Mouse (Mus musculus): Measurements from ENCODE around the gene Afap1l2.

The Afap1l2 gene

GRCm38 (mm10) chr19:56935777-56936176 is 72.3 kb downstream of the Afap1l2 start:
- peak; percentile 45 to 46 for DNase-seq

GRCm38 (mm10) chr19:56935111-56935510 is 72.9 kb downstream of the Afap1l2 start:
- DNase-seq: no peak

DNA sequence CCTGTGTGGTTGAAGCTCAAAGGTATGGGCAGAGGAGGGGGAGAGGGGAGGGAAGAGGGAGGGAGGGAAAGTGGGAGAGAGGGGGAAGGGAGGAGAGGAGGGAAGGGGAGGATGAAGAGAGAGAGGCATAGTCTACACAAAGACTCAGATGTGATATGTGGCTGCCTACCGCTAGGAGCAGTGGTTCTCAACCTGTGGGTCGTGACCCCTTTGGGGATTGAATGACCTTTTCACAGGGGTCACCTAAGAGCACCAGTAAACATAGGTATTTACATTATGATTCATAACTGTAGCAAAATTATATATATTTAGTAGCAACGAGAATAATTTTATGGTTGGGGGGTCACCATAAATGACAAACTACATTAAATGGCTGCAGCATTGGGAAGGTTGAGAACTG is 74.2 kb downstream of the Afap1l2 start:
- DNase-seq: no peak

DNA sequence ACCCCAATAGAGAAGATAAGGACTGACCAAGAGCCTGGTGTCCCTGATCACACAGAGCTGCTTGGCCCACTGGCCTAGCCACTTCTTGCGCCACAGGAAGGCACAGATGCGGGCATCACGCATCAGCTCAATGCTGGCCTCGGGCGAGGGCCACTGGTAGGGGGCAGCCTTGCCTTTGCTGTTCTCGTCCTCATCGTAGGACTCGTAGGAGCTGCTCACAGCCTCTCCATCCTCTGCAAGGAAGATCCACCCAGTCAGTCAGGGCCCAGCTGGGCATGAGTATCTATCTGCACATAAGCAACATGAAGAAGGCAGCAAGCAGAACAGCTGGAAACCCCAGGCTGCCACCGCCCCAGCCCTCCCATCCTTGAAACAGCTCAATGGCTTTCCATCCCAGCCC is 78.0 kb downstream of the Afap1l2 start:
- peak in 1 of 2 experiments; percentile 38 for DNase-seq

DNA sequence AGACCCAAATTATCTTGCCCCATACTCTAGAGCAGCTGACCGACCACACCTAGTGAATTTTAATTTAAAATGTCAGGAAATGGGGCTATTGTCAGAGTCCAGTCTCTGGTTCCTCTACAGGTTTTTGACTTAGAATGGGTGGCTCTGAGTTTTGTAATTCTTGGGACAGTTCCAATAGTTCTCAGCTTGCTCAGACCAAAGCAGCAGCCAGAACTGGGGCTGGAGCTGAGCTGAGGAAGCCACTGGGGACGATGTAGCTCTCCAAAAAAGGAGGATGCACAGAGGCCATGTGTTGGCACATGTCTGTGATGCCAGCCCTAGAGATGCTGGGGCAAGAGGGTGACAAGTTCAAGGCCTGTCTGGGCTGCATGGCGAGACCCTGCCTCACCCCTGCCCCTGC is 78.6 kb downstream of the Afap1l2 start:
- no peak for DNase-seq

- no peak for DNase-seq
These were observed 86.3 kb downstream of the Afap1l2 start for GRCm38 (mm10) chr19:56921744-56922143.

- DNase-seq: no peak
These were observed 87.8 kb downstream of the Afap1l2 start for GRCm38 (mm10) chr19:56920232-56920631.

GRCm38 (mm10) chr19:56919628-56920027 is 88.4 kb downstream of the Afap1l2 start:
- DNase-seq: peak; percentile 91 to 95

GRCm38 (mm10) chr19:56915084-56915483 is 92.9 kb downstream of the Afap1l2 start:
- DNase-seq: no peak

DNA sequence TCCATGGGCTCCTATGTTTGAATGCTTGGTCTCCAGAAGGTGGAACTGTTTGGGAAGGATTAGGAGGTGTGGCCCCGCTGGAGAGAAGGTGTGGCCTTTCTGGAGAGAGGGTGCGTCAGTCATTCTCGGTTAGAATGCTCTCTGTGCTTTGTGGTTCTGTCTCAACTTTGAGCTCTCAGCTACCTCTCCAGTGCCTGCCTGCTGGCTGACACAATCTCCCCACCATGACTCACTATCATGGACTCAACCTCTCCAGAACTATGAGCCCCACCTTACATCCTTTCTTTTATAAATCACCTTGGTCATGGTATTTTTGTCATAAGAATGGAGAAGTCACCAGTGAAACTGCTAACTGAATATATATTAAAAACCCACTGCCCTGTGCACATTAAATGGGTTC is 93.4 kb downstream of the Afap1l2 start:
- no peak for DNase-seq

DNA sequence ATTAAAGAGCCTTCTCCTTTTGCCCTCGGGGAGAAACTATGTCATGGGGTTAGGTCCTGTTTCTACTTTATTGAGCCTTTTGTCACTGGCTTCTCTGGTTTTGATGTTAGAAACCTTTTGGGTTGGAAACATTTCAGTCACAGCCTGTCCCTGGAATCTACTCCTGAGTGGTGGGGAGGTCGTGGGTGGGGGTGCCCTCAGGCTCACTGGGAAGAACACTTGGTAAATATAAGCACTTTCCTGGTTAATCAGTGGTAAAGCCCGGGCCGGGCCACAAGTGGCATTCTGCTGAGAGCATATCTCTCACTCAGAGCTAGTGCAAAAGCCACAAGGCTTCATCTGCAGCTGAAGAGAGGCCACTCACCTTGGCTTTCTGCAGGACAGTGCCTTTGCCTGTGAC is 94.3 kb downstream of the Afap1l2 start:
- no peak for DNase-seq

DNA sequence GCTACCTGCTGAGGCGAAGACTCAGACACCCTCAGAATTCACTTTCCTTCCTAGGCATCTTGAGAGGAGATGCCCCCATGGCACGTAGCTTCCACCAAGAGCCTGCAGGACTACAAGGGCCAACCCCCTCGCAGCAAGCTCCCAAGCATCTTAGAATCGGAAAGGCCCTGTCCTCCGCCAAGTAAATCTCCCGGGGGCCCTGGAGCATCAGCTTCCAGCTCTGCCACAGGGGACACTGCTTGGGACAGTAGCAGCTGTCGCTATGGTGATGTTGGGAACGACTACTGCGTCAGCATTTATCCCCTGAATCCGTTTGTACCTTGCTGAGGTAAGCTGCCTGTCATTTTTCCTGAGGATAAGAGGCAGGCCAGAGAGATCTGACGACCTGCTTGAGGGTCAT is 97.5 kb downstream of the Afap1l2 start:
- DNase-seq: no peak

DNA sequence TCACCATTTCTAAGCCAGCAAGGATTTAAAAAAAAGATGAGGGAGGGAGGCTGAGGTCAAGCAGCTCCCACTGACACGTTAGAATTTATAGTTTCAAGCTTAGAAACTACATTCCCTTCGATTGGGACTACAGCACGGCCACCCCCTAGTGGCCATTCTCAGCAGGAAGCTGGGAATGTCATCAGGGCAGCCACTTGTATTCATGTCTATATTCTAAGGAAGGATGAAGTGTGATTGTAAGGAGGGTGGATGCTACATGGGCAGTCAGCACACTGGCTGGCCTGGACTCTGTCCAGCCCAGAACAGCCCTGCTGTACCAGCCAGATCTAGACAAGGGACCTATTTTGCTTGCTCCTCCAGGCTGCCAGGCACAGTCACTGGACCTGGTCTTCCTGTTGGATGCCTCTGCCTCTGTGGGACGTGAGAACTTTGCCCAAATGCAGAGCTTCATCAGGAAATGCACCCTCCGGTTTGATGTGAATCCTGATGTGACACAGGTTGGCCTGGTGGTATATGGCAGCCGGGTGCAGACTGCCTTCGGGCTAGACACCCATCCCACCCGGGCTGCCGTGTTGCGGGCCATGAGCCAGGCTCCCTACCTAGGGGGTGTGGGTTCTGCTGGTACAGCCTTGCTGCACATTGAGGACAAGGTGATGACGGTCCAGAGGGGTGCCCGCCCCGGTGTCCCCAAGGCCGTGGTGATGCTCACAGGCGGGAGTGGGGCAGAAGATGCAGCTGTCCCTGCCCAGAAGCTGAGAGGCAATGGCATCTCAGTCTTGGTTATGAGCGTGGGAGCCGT is 99.4 kb downstream of the Afap1l2 start:
- DNase-seq: peak in 1 of 2 experiments; percentile 38

GRCm38 (mm10) chr19:56907850-56908249 is 100.2 kb downstream of the Afap1l2 start:
- DNase-seq: no peak

DNA sequence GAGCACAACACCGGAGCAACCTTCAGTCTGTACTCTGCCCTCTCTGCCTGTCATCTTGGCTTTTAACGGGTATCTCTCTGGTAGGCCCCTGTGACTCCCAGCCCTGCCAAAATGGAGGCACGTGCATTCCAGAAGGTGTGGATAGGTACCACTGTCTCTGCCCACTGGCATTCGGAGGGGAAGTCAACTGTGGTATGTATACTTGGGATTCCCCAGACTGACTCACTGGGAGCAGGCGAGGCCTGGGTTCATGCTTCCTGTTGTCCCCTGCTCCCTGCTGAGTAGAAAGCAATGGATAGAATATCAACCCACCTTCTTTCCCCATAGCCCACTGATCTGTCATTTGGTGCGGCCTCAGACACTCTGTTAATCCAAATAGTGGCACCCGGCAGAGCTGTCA is 102.6 kb downstream of the Afap1l2 start:
- DNase-seq: no peak

DNA sequence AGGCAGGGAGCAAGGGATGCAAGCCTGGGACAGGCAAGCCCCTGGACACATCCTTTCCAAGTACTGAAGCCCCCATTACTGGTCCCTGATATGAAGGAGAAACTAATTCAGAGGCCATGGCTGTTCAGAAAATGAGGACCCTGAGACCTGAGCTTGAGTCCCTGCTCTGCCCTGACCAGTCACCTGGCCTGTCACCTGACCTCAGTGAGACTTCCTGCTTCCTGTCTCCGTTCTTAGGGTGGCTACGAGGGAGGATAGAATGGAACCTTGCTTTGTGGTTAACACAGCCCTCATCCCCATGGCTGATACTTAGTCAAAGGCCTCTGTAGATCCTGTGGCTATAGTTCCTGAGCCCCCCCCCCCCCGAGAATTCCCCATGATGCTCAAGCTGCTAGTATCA is 103.9 kb downstream of the Afap1l2 start:
- no peak for DNase-seq

DNA sequence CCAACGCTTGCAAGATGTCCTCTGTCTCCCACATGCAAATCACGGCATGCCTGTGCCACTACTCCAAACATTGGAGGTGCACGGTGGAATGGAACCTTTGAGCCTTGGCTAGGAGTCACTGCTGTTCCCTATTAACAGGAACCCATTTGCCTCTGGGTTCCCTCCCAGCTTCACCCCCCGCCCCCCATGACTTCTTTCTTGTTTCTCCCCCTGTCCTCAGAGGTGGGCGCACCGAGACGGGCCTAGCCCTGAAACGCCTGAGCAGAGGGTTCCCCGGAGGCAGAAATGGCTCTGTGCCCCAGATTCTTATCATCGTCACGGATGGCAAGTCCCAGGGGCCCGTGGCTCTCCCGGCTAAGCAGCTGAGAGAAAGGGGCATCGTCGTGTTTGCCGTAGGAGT is 110.4 kb downstream of the Afap1l2 start:
- DNase-seq: no peak

DNA sequence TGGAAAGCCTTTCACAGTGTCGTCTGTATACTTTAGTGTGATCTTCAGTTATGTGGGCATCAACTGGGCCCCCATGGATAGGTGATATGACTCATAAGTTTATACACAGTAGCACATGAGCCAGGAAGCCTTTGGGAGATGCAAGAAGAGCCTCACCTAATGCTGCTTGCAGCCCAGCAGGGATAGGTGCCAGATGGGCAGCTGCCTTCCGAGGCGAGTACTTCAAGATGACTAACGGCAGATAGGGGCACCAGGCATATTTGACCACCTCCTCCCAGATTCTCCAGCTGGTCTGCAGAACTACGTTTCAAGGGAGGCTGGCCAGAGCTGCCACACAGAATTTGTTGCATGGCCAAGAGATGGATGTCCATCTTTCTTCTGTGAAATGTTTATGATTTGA is 114.7 kb downstream of the Afap1l2 start:
- peak; percentile 26 to 33 for DNase-seq

GRCm38 (mm10) chr19:56892586-56892985 is 115.4 kb downstream of the Afap1l2 start:
- DNase-seq: peak in 1 of 2 experiments; percentile 21

GRCm38 (mm10) chr19:56891438-56891837 is 116.6 kb downstream of the Afap1l2 start:
- DNase-seq: no peak

DNA sequence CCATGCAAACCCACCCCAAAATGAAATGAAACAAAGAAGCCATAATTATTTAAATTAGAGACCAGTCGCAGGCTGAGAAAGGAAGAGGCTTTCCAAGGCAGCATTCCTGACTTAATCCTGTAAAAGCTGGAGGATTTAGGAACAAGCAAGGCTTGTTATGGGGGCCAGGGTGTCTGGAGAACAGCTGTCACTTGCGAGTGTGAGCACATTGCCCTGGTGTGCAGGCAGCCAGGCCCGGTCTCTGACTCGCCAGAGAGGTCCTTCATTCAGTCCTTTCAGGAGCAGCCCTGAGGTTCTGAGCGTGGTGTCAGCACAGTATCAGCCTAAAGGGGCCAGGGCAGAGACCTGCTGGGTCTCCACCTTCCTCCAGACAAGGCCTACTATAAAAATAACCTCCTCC is 119.4 kb downstream of the Afap1l2 start:
- DNase-seq: no peak

DNA sequence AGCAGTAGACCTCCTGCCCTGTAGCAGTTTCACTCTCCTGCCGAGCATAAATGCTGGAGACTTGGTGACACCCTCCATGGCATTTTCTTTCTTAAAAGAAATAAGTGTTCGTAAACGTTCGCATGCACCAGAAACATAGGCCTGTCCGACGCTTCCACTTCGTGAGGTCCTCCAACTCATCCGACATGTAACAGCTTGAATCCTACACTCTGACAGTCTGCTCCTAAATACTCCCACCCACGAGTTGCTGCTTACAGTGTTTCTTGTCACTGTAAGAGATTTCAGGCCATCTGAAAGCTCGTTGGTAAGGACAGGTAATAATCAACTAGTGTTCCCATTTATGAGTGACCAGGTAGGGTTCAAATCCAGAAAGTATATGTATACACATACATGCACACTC is 120.1 kb downstream of the Afap1l2 start:
- no peak for DNase-seq

GRCm38 (mm10) chr19:56877364-56877763 is 130.7 kb downstream of the Afap1l2 start:
- DNase-seq: no peak

DNA sequence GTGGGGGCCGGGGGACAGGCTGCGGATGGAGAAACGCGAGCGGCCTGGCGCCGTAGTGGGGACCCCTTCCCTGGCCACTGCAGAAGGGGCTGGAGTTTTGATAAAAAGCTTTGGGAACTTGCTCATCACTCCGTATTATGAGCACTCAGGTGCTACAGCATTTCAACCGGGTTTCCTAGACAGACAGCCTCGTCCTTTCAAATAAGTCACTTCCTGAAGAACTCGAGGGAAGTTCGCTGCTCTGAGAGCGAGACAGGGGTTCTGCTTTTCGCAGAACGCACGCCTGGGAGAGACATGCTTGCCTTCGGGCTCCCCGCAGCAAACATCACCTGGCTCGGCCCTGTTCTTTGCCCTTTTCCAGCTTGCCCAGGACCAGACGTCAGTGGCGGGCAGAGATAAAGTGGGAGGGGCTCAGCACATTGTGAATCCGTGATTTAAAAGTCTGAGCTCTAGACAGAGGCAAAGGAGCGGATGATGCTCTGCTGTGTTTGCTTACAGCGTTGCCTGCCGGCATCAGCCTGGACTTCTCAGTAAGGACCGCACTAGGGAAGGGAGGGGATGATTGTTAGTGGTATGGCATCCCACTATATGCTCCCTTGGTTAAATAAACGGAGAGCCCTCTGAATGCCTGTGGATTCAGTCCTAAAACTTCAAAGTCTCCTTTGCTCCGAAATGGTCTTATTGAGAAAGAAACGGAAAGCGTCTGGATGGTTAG is 133.3 kb downstream of the Afap1l2 start:
- no peak for DNase-seq

All from cerebellum, postnatal 36 days (tissue).